Mouse (Mus musculus) right cerebral cortex, postnatal 10 days (tissue): ENCODE data around the gene Ypel4.

Source experiments
- DNase-seq, 2 experiments: peaks; one replicate each; pipeline ENCODE4 v3.0.0; 2021; ENCODE audit warnings: low spot score in 2 of 2

The Ypel4 gene

DNA sequence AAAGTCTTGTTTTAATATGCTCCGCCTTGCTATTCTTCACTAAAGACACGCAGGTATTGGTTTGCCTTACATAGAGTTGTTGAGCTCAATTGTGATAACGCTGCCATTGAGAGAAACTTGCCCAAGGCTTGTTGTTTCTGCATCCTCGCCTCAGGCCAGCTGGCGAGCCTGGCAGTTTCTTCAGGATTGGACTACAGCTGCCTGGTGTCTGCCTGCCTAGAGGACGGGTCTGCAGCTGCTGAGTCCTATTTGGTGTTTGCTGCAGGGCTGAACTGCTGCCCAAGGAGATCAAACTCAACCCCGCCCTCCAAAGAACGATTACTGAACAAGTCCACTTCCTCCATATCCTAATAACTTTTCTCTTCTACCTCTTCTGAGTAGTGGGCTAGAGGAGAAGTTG, 26.9 kb downstream of the Ypel4 start:
- DNase-seq, result no peak

DNA sequence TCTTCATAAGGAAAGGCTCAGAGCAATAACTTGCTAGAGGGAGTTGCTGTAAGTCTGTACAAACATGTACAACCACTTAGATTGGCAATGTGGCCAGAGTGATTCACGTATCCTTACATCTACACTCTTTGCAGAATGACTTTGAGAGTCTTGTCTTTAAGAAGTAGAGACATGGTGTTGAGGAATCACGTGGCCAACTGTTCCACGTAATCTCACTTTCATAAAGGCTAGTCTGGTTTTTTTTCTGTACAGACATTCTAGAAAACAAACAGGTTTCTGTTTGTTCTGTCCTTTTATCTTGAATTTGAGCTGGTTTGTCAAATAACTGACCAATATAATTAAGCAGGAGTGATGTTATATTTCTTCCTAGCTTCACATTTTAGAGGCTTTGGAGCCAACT, 27.5 kb downstream of the Ypel4 start:
- DNase-seq, result no peak

DNA sequence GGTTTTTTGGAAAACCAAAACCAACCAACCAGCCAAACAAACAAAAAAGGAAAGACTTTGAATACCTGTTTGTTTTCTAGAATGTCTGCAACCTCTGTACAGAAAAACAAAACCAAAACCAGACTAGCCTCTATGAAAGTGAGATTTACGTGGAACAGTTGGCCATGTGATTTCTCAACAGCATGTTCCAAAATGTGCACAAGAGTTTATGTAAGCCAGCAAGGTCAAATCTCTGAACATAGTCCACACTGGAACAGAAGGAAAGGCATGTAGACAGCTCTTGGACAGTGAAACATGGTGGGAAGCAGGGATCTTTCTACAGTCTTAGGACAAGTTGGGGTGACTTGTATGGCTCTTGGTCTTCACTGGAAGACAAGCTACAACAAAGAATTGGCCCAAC, 28.0 kb downstream of the Ypel4 start:
- no peak for DNase-seq

DNA sequence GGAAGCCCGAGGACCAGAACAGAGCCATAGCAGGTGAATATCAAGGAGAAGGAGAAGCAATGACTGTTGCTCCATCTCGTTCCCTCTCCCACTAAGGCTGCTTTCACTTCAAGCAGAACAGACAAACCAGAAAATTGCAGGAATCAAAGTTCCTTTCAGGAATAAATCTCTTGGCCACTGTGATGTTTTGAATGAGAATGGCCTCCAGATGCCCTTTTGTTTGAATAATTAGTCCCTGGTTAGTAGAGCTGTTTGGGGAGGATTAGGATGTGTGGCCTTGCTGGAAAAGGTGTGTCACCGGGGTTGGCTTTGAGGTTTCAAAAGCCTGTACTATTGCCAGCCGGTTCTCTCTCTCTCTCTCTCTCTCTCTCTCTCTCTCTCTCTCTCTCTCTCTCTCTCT, 28.4 kb downstream of the Ypel4 start:
- no peak for DNase-seq

DNA sequence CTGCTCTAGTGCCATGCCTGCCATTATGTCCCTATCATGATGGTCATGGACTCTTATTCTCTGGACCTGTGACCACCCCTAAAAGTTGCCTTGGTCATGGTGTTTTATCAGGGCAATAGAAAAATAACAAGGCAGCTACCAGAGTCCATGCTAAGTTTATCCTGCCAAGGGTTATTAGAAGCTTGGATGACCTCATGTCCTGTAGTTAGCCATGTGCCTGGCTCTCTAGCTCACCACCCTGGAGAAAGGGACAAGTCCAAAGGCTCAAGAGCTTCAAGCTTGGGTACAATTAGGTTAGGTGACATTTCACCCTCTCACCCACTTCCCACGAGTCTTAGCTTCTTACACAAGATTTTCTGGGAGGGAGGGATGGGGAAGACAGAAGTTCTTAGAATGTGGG, 29.0 kb downstream of the Ypel4 start:
- DNase-seq, result no peak

DNA sequence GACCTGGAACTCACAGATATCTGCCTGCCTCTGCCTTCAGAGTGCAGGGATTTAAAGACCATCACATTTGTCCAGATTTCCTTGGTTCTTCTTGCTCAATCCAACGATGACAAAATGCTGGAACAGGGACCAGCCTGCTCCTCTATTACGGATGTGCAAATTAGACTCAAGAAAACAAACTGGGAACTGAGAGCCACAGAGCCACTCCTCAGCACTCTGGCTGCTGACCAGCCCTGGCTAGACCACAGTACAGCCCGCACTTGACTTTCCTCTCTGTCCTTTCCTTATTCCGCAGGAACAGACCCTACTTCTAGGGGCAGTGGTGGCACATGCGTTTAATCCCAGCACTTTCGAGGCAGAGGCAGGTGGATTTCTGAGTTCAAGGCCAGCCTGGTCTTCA, 36.6 kb downstream of the Ypel4 start:
- DNase-seq, result no peak

DNA sequence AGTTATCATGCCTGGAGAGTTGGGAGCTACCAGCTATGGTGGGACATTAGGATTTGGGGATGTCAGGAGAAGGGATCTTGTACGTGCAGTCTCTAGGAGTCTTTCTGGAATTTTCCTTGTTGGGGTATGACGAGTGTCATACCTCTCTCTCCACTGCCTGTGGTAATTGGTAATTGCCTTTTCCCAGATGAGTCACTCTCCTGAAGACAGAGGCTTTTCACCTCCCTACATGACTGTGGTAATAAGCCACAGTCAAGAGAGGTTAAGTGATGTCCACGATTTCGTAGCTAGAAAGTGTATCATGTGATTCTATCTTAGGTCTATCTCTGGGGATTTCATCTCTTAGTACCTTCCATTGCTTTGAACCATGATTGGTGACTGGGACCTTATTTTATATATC, 38.6 kb downstream of the Ypel4 start:
- DNase-seq, result no peak

DNA sequence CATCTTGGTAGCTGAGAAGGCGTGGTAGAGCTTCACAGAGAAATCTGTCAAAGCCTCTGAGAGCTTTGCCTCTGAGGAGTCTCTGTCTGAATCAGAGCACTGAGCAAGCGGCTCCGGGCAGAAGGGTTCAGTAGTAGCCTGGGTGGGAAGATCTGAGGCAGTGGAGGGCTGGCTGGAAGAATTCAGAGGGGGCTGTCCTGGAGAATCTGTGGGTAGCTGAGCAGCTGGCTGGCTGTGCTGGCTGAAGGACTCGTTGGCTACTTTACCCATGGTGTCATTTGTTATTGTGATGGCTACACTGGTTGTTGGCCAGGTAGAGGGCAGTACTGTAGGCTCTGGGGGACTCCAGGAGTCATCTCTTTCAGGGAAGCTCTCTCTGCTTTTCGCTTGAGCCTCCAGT, 39.3 kb downstream of the Ypel4 start:
- no peak for DNase-seq

DNA sequence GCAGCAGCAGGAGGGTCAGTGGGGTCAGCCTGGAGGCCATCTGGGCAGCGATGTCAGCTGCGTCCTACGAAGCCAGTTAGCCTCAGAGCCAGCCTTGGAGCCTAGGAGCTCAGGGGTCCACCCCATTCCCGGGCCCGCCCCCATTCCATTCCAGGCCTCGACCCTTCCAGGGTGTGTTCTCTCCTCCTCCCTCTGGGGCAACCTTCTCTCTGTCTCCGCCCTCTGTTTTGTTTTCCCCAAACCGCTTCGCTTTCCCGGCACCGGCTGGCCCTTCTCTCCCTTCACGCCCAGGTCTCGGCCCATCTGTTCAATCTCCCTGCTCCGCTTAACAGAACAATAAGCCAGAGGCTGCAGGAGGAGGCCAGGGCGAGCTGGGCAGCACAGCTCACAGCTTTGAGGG, 40.9 kb downstream of the Ypel4 start:
- peak in 1 of 2 experiments; percentile 29 for DNase-seq

DNA sequence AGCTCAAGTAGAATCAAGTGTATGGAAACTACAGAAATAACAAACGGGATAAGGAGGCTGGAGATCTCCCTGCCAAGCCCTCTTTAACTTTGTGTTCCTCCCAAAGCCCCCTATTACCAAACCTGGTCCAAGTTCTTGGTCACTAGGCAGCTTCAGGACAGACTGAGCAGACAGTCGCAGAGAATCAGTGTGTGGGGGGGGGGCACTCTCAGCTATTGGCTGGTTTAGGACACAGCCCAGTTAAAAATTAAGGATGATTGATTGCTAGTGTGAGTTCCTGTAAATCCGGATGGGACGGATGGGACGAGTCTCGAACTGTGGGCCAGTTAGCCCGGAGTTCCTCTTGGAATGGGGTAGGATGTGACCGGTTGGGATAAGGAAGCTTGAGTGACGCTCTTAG, 41.4 kb downstream of the Ypel4 start, which contains the start of gene Serping1:
TSS of gene Serping1 (minus strand) at position 204 of the 400 bp plus-strand sequence.
- DNase-seq, result no peak

DNA sequence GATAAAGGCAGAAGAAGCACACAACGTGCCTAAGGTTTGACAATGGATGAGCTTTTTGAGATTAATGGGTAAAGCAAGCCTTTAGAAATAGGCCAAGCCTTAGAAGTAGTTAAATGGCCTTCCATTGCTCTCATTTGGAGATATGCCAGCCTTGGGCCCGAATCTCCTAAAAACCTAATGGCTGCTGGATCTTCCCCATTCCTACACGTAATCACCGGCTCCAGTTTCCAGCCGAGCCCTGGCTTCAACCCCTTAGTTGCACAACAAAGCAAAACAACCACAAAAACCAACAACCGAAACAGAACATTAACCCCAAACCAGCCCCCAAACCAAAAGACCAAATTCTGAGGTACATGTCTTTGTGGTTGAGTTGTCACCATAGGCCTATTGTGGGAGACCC, 41.8 kb downstream of the Ypel4 start:
- no peak for DNase-seq

DNA sequence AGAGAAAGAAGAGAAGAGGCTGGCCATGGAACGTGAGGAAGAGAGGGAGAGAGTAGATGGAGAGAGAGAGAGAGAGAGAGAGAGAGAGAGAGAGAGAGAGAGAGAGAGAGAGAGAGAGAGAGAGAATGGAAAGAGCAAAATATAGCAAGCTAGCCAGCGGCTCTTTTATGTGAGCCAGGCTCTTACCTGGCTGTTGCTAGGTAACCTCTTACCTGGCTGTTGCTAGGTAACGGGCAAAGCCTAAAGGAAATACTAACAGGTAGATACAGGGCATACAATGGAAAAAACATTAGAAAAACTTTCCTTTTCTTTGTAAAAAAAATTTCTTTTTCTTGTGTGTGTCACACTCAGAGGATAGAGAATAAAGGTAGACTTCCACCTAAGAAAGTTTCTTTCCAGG, 43.8 kb downstream of the Ypel4 start:
- no peak for DNase-seq

DNA sequence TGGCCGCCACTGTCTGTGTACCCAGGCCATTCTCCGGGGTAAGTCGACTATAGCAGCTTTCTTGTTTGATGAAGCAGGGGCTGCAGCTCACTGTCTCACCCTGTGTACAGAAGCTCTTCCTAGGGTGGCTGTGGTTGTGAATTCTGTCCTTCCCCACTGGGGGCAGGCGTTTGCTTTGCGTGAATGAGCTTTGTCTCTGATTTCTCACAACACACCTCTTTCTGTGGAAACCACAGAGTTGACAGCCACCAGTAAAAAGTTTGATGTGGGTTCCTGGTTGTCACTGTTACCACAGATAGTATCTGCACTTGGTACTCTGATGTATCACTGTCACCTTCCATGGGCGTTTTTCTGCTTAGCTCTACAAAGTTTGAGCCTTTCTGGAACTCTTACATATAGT, 45.4 kb downstream of the Ypel4 start:
- DNase-seq, result no peak

DNA sequence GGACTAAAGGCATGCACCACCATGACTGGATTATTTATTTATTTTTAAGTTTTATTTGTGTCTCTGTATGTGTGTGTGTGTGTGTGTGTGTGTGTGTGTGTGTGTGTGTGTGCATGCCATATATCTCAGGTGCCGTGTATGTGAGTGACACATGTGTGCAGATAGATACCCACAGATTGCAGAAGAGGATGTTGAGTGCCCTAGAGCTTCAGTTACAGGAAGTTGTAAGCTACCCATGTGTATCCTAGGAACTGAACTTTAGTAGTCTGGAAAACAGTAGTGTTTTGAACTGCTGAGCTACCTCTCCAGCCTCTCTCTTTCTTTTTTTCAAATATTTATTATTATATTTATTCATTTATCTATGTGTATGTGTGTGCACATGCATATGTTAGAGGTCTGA, 49.5 kb downstream of the Ypel4 start:
- DNase-seq, result no peak

DNA sequence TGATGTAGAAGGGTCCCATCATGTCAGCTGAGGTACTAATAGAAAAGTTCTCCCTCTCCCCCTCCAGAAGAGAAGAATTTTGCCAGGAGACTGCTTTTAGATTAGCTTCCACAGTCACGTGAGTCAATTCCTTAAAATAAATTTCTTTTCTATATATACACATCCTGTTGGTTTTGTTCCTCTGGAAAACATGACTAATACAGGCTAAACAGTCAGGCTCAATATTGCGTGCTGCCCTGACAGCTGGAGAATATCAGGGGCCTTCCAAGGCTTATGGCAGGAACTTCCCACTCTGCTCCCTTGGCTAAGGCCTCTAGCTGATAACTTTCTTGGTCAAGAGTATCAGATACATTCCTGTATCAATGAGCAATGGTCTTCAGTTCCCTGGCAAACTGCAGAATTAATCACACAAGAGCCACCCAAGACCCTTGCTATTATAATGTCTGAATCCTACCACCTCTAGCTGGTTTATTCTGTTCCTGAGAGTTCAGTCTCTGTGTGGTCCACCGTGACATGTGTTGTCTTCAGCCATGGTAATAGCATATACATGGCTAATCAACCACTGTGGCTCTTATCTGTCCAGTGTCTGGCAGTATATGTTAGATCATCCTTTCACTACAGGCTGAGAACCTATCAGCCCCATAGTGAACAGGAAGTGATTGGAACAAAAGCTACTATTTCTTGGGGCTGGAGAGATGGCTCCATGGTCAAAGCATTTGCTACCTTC, 50.1 kb downstream of the Ypel4 start:
- DNase-seq, result no peak
